Mouse (Mus musculus) heart, adult 2 months (tissue): Measurements from ENCODE around the gene Oma1.

Experiments used
- CTCF ChIP-seq: fragments of 200-600 bp; IDR thresholded peaks from 2 replicates; pipeline ENCODE4 v1.8.1; 2022; ENCODE audit warnings: antibody characterized with exemption, mild to moderate bottlenecking, moderate library complexity
- POLR2A ChIP-seq: fragments of 200-500 bp; IDR thresholded peaks from 2 replicates; pipeline ENCODE4 v1.6.1; 2011; ENCODE audit warnings: mild to moderate bottlenecking, low read depth, low read length, control low read depth; ENCODE audit not compliant: insufficient read depth

DNA sequence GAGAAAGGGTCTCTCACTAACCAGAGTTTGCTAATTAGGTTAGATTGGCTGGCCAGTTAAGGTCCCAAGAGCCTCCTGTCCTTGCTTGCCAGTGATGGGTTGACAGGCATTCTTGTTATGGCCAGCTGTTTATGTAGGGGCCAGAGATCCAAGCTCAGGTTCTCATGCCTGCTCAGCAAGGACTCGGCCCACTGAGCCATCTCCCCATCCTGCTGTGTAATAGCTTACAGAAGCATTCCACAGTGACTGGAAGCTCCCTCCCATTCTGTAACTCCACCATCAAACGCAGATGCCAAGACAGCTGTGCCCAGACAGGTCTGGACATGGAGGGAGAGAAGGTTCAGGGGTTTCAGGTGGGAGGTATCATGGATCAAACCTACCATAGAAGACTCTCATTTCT is 76.9 kb downstream of the Oma1 start:
- no peak for TF ChIP-seq POLR2A
- TF ChIP-seq CTCF, result no peak
